Mouse (Mus musculus) splenic B cell, adult 2 months (primary cell): ENCODE results near the gene Cabp1.

Experiments used
- DNase-seq: peaks from one replicate; pipeline ENCODE4 v3.0.0-alpha.2; 2011; ENCODE audit warnings: low read depth, low spot score
- H3K27me3 ChIP-seq: 2 replicates; pipeline ENCODE4 v1.6.1; 2012; ENCODE audit warnings: mild to moderate bottlenecking, low read length, moderate library complexity, mixed read lengths; ENCODE audit not compliant: control insufficient read depth, poor library complexity, insufficient read depth, severe bottlenecking
- H3K36me3 ChIP-seq: 2 replicates; pipeline ENCODE4 v1.6.1; 2012; ENCODE audit warnings: mild to moderate bottlenecking, low read length, moderate library complexity, mixed read lengths; ENCODE audit not compliant: control insufficient read depth, poor library complexity, insufficient read depth, severe bottlenecking

Gene Cabp1

DNA sequence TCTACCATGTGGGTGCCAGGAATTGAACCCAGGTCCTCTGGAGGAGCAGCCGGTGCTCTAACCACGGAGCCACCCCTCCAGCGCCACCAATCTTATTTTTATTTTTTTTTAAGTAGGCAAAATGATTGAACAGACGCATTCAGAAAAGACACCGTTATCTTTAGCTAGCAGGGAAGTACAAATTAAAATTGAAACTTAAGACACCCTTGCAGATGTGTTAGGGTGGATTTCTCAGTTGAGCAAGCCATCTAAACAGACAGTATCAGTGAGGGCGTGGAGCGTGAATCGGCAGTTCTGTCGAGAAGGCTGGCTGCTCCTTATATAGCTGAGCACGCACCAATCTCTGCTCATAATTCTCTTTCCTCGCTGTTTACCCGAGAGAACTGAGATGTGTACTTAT, 23.8 kb upstream of the Cabp1 start:
- Histone ChIP-seq H3K27me3 (no peaks in the 10 kb centered on the region), H3K36me3 (no peaks in the 10 kb centered on the region)
- DNase-seq = no peak

DNA sequence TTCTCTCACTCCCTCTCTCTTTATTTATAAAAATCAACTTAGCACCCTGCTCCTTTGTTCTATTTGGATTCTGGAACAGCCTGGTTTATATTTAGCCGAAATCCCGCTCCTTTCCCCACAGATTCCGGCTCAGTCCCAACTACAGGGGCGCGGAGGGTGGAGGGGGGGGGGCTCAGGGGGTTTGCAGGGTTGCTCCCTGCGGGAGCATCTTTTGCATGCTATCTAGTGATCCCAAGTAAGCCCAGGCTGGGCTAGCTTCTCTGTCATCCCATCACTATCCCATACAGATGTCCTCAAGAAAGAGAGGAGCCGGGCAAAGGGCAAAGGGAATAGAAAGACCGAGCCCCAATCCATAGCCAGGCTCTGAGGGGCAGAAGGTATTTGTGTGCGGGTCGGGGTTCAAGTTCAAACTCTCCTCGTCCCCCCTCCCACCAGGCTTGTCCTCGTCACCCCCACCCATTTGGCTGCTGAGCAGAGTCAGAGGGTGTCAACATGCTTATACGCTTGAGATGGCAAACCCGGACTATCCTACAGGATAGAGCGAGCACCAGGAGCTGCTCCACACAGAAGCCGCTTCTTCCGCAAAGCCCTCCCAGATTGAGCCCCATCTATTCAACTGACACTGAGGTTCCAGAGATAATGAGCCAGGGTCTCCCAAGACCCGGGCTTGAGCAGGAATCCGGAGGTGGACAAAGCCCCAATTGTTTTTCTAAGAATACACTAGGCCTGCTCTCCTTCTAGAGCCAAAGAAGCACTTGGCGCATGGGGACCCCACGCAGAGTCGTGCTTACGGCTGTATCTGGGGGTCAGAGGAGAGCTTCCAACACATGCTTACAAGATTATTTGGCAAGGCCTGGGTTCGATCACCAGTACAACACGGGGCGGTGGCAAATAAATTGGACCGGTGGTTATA, 21.3 kb upstream of the Cabp1 start:
- DNase-seq = no peak
- Histone ChIP-seq H3K36me3 (no peaks in the 10 kb centered on the region), H3K27me3 (no peaks in the 10 kb centered on the region)

DNA sequence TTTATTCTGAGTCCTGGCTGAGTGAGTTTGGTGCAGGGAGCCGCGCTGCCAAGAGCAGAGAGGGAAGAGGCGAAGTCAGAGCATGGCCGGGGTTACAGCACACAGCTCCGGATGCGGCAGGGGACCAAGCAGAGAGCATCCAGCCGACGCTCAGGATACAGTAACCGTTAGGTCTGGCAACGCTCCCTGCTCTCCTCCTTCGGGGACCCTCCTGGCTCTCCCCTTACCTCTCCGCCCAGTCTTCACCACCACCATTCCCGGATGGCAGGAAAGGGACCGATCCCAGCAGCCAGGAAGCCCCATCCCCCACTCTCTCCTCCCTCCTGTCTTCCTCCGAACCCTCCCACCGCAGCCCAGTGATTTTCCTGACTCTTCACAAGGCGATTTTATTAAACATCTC, 20.7 kb upstream of the Cabp1 start:
- no peak for DNase-seq
- Histone ChIP-seq H3K36me3 (no peaks in the 10 kb centered on the region), H3K27me3 (no peaks in the 10 kb centered on the region; the same call in 1 of the 2 replicates)

DNA sequence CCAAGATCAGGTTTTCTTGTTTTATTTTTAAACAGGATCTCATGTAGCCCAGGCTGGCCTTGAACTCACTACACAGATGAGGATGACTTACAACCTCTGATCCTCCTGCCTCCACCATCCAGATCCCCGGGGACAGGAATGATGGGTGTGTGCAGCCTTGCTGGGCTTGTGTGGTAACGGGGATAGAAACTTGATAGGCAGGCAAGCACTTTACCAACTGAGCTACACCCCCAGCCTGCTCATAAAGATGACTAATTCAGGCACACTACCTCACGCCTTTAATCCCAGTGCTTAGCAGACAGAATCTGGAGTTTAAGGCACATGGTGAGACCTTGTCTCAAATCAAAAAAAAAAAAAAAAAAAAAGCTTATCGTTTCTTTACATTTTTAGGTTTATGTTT, 18.7 kb upstream of the Cabp1 start:
- Histone ChIP-seq H3K36me3 (no peaks in the 10 kb centered on the region), H3K27me3 (no peaks in the 10 kb centered on the region; the same call in 1 of the 2 replicates)
- no peak for DNase-seq

DNA sequence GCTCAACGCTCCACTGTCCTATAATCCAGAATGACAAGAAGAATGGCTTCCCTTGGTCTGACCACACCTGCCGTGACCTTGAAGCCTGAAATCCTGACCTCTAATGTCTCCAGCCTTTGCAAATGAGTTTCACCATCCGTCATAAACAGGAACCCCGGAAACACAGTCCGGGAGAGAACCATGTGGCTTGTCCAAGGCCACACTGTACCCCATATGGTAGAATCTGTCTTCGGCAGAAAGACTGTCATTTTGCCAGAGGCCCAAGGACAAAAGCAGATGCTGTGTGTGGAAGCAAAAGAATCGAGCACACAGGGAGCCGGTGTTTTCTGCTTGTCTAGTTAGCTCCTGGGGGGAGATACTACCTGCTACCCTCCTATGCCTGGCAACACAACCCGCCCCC, 18.3 kb upstream of the Cabp1 start:
- no peaks in the 10 kb centered on the region; the same call in 1 of the 2 replicates for H3K27me3 ChIP-seq
- no peaks in the 10 kb centered on the region for H3K36me3 ChIP-seq
- DNase-seq = no peak

DNA sequence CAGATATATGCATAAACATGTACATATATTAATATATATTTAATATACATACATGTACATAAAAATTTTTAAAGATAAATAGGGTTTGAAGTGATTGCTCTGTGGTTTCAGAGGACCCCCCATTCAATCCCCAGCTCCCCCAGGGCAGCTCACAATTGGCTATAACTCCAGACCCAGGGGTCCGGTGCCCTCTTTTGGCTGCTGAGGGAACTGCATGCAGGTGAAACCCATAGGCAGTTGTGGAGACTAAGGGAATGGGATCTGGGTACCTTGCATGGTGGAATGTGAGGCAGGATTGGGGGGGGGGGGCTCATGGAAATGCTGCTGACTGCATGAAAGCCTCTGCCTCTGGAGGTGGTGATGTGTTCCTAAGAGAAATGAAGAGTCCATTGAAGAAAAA, 16.2 kb upstream of the Cabp1 start:
- DNase-seq = peak; percentile 66
- no peaks in the 10 kb centered on the region; the same call in 1 of the 2 replicates for H3K27me3 ChIP-seq
- no peaks in the 10 kb centered on the region for H3K36me3 ChIP-seq

DNA sequence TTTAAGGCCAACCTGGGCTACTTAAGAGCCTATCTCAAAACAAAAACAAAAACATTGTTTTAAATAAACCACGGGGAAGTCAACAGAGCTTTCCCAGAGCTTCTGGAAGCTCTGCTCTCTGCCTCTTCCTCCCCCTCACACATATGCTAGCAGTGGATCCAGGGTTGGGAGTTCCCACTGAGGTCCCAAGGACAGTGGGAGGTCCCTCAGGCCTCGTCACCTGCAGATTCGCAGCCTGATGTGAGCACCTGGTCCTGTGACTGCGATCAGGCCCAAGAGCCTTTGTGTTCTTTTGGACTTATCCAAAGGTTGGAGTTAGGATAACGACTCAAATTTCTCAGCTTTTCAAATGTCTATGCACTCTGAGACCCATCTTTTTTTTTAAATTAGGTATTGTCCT, 14.4 kb upstream of the Cabp1 start:
- Histone ChIP-seq H3K36me3 (no peaks in the 10 kb centered on the region), H3K27me3 (no peaks in the 10 kb centered on the region; the same call in none of the 2 replicates)
- no peak for DNase-seq

DNA sequence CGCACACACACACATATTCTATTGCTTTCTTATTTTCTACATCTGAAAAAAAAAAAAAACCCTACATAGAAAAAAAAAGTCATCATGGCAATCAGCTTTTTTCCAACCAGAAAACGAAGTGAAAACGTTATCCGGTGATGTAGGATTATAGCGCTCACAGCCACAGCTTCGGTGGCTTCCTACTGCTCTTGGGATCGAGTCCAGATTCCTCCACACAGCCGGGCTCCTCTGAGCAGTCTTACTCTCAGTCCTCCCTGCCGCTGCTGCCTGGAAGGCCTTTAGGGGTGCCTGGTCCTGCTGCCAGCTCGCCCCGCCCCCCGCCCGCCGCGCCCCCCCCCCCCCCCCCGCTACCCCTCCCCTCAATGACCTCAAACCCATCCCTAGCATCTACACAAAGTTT, 13.7 kb upstream of the Cabp1 start:
- Histone ChIP-seq H3K27me3 (peaks cover 2% of the 10 kb centered on the region), H3K36me3 (no peaks in the 10 kb centered on the region)
- DNase-seq = no peak

DNA sequence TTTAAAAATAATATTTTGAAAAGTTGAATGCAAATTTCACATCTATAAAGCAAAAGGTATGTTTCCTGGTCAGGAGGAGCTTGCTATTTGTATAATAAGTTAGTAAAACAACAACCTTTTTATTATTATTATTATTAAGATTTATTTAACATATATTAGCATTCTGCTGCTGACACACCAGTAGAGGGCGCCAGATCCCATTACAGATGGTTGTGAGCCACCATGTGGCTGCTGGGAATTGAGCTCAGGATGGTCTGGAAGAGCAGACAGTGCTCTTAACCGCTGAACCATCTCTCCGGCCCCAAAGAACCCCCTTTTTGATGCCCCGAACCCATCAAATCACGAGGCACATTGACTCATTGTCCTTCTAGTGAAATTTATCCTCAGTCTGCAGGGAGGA, 13.1 kb upstream of the Cabp1 start:
- no peaks in the 10 kb centered on the region for H3K36me3 ChIP-seq
- H3K27me3 ChIP-seq = peaks cover 2% of the 10 kb centered on the region
- DNase-seq = no peak

DNA sequence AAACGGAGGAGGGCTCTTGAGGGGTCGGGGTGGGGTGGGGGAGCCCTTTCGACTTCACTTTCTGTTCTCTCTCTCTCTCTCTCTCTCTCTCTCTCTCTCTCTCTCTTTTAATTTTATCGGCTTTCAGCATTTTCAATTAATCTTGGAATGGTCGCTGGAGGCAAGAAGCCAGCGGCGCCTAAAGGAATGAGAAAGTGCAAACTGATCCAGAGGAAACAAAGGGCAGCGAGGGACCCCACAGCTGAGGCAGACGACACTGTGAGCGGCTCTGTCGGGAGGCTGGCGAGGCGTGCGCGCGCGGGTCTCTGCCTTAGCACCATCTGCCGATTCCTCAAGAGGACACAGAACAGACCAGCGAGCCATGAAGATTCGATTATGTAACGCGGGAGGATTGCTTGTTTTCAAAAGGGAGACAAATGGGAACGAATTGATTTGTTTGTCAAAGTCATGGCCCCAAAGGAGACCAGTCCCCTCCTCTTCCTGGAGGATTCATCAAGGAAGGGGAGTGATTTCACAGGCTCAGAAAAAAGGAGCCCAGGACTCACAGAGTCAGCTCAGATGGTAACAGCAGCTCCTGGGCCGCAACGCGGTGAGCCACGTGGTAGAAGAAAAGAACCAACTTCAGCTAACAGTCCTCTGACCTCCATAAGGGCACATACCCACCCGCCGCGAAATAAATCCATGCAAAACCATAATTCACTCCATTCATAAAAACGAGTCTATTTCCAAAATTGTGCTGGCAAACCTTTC, 10.6 kb upstream of the Cabp1 start:
- peak; percentile 39 for DNase-seq
- no peaks in the 10 kb centered on the region for H3K36me3 ChIP-seq

DNA sequence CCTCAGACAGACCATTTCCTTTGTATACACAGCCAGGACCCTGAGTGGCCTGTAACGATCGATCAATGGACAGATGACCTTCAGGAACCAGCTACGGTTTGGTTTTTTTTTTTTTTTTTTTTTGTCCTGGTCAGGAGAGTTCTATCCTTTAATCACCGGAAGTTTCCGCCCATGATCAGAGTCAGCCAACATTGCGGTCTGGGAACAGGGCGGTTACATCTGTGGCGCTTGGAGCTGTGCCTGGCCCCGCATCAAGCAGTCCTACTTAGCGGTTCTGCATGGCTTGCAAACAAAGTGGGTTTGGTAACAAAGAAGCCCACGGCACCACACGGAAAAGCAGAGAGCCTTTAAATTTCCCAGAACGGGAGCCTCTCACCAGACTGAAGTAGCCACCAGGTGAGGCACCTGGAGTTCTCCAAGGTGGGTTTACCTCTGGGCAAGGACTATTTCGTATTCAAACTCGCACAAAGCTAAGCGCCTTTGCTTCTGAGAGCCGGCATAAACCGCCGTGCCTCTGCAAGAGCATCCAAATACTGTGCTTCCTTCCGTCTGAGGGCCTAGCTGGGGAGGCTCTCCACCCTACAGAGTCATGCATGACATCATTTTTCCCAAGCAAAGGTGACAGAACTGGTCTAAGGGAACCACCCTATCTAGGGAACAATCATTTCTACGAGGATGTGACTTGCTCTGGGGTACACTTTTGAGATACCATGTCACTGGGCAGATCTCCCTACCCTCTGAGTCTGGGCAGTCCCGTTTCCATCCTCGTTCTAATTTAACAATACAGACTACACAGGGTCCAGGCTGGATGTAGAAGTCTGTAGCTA, 9.8 kb upstream of the Cabp1 start:
- Histone ChIP-seq H3K36me3 (no peaks in the 10 kb centered on the region), H3K27me3 (peaks cover 2% of the 10 kb centered on the region; the same call in 1 of the 2 replicates)
- no peak for DNase-seq

More for the DNA sequence above, 10.6 kb upstream of the Cabp1 start:
- peaks cover 2% of the 10 kb centered on the region; the same call in 1 of the 2 replicates for H3K27me3 ChIP-seq

DNA sequence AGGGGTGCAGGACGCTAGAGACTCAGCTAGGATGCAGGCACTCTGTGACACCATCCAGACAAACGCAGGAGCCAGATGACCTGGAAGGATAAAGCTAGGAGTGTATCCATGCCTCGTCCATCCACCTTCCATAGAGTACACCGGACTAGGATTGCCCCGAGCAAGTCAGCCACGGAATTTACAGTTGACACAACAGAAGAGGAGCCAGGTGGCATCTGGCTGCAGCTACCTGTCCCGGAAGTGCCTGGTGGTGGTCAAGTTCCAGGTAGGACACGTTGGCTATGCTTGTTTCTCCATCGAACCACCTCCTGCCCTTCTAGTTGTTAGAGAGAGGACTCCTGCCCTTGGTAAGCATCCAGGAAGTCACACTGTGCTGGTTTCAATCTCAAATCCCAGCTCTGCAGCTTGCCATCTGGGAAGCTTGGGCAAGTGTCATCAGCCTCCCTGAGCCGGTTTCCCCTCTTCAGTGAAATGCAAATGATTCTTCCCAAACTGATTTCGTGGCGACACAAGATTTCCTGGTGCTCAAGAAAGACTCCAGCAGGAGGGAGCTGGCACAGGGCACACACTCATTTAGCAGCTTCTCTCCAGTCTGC, 543 bp upstream of the Cabp1 start:
- Histone ChIP-seq H3K27me3 (no peaks in the 10 kb centered on the region), H3K36me3 (no peaks in the 10 kb centered on the region)
- no peak for DNase-seq

DNA sequence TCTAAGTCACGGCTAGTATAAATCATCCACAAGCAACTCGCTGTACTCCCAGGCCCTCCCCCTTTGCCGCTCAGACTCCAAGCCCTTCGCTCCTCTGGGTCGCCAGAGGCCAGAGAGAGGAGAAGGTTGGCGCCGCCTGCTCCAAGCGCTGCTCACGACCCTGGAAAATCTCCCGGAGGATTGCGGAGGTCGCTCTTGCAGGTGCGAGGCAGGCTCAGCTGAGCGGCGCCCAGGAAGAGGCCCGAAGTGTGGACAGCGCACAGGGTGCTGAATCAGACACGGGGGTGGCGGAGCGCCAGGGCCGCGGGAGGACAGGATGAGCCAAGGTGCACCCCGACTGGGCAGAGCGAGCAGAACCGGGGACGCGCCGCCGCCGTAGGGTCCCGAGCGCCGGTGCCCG, 955 bp downstream of the Cabp1 start:
- H3K27me3 ChIP-seq = no peaks in the 10 kb centered on the region
- no peaks in the 10 kb centered on the region for H3K36me3 ChIP-seq
- peak; percentile 62 for DNase-seq

DNA sequence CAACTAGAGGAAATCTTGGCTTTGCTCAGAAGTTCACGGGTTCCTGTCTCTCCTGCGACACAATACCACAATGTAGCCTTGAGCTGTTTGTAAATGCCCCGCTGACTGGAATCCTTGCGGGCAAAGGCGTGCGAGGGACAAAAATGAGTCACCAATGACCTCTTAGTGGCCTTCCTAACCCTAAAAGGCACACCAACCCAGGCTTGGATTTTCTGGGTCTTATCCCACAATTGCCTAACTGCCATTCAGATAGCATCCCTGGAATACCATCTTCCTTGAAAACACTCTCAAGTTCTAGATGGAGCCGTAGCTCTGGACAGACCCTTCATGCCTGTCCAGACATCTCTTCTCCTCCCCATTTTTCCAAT, 1.4 kb downstream of the Cabp1 start:
- H3K27me3 ChIP-seq = no peaks in the 10 kb centered on the region
- no peaks in the 10 kb centered on the region for H3K36me3 ChIP-seq
- no peak for DNase-seq
